Mouse (Mus musculus) ovary, postnatal 10 days (tissue): Measurements from ENCODE around the gene Adat3.
A peak's percentile ranks its signal among the peaks of the same experiment; 100 is the strongest.
"Not testable (repeated sequence)": the region's sequence is repeated elsewhere in the genome, so short reads cannot be mapped to it uniquely, and the experiment has no call there.

Experiments used
- DNase-seq: peaks from one replicate; pipeline ENCODE4 v3.0.0; 2022; ENCODE audit warnings: low spot score

Adat3 gene

GRCm38 (mm10) chr10:80610116-80610785 is 7.6 kb downstream of the Adat3 start:
- DNase-seq, result no peak

GRCm38 (mm10) chr10:80611024-80611423 is 8.3 kb downstream of the Adat3 start:
- no peak for DNase-seq

- no peak for DNase-seq
These were observed 9.2 kb downstream of the Adat3 start for GRCm38 (mm10) chr10:80611905-80612304.

- DNase-seq, result no peak
These were observed 11.1 kb downstream of the Adat3 start for GRCm38 (mm10) chr10:80613821-80614220.

GRCm38 (mm10) chr10:80614351-80614750 is 11.7 kb downstream of the Adat3 start:
- no peak for DNase-seq

- DNase-seq, result no peak
These were observed 15.5 kb downstream of the Adat3 start for GRCm38 (mm10) chr10:80618181-80618580.

GRCm38 (mm10) chr10:80619465-80620244 is 17.0 kb downstream of the Adat3 start:
- no peak for DNase-seq

GRCm38 (mm10) chr10:80620365-80620764 is 17.7 kb downstream of the Adat3 start:
- no peak for DNase-seq

GRCm38 (mm10) chr10:80620796-80621689 is 18.4 kb downstream of the Adat3 start:
- DNase-seq, result no peak

- DNase-seq, result no peak
These were observed 18.9 kb downstream of the Adat3 start for GRCm38 (mm10) chr10:80621690-80621939.

GRCm38 (mm10) chr10:80621940-80622660 is 19.4 kb downstream of the Adat3 start:
- peak; percentile 98 for DNase-seq

- peak; percentile 91 for DNase-seq
These were observed 20.2 kb downstream of the Adat3 start, which contains the start of gene Csnk1g2 for GRCm38 (mm10) chr10:80622661-80623456. Gene Csnk1g2, plus strand, starts transcription at chr10:80622838.

- no peak for DNase-seq
These were observed 20.9 kb downstream of the Adat3 start for GRCm38 (mm10) chr10:80623457-80624191.

GRCm38 (mm10) chr10:80625764-80626163 is 23.1 kb downstream of the Adat3 start:
- DNase-seq, result no peak

- no peak for DNase-seq
These were observed 25.0 kb downstream of the Adat3 start for GRCm38 (mm10) chr10:80627685-80628084.

GRCm38 (mm10) chr10:80628925-80629324 is 26.2 kb downstream of the Adat3 start:
- DNase-seq, result no peak

GRCm38 (mm10) chr10:80635345-80635744 is 32.7 kb downstream of the Adat3 start:
- DNase-seq, result no peak

- no peak for DNase-seq
These were observed 44.3 kb downstream of the Adat3 start for GRCm38 (mm10) chr10:80646936-80647335.

- not testable (repeated sequence) for DNase-seq
These were observed 47.2 kb downstream of the Adat3 start for GRCm38 (mm10) chr10:80649910-80650309.

GRCm38 (mm10) chr10:80650392-80650791 is 47.7 kb downstream of the Adat3 start:
- no peak for DNase-seq
